Mouse (Mus musculus) lung, embryonic 14.5 days (tissue): ENCODE measurements at regions not wholly inside any gene's neighbourhood (a gene's known extent, or its start where the extent isn't known, plus 50 kb on each side); places are given as distances from the start of the nearest gene placed in this dataset.
A peak's percentile ranks its signal among the peaks of the same experiment; 100 is the strongest.

Experiments
- ATAC-seq: fragments of 200-750 bp; cut with Nextera tagmentation; 2 replicates; pipeline ENCODE4 v1.8.0; 2017; ENCODE audit warnings: mild to moderate bottlenecking, moderate TSS enrichment, moderate library complexity; ENCODE audit not compliant: insufficient read depth
- DNase-seq: peaks from one replicate; pipeline ENCODE4 v3.0.0-alpha.2; 2015
- H3K27ac ChIP-seq: fragments of 300-500 bp; sonication (generic); 2 replicates; pipeline ENCODE4 v1.5.1; 2014; ENCODE audit warnings: low read depth, mild to moderate bottlenecking, moderate library complexity
- H3K27me3 ChIP-seq: fragments of 300-500 bp; sonication (generic); 2 replicates; pipeline ENCODE4 v1.6.1; 2014; ENCODE audit warnings: low read length, control low read depth; ENCODE audit not compliant: insufficient read depth
- H3K36me3 ChIP-seq: fragments of 300-500 bp; sonication (generic); 2 replicates; pipeline ENCODE4 v1.6.1; 2014; ENCODE audit warnings: control low read depth; ENCODE audit not compliant: insufficient read depth
- H3K4me1 ChIP-seq: fragments of 300-500 bp; sonication (generic); 2 replicates; pipeline ENCODE4 v1.6.1; 2014; ENCODE audit warnings: antibody characterized with exemption, control low read depth; ENCODE audit not compliant: insufficient read depth
- H3K4me2 ChIP-seq: fragments of 300-500 bp; sonication (generic); 2 replicates; pipeline ENCODE4 v1.6.1; 2014; ENCODE audit warnings: mild to moderate bottlenecking
- H3K4me3 ChIP-seq: fragments of 300-500 bp; sonication (generic); 2 replicates; pipeline ENCODE4 v1.5.1; 2014; ENCODE audit warnings: low read depth, low read length
- H3K9ac ChIP-seq: fragments of 300-500 bp; sonication (generic); 2 replicates; pipeline ENCODE4 v1.6.1; 2014
- H3K9me3 ChIP-seq: fragments of 300-500 bp; sonication (generic); 2 replicates; pipeline ENCODE4 v1.6.1; 2016; ENCODE audit warnings: low read depth, low read length, control low read depth
- CTCF ChIP-seq: IDR thresholded peaks from 2 replicates; pipeline ENCODE4 v1.5.1; 2016; ENCODE audit warnings: antibody characterized with exemption, low read depth
- WGBS: fragments of 180-500 bp; shearing (Covaris S2); extraction: QIAGEN DNeasy Blood & Tissue Kit; methylation state at CpG from one replicate; pipeline ENCODE4 v1.1.7; 2014; 5-methylcytosine and 5-hydroxymethylcytosine counted together

- Histone ChIP-seq H3K4me2 (no peak overlapping the region), H3K4me3 (no peak overlapping the region), H3K9me3 (no peaks in the 10 kb centered on the region), H3K27ac (no peak overlapping the region), H3K27me3 (no peaks in the 10 kb centered on the region), H3K4me1 (no peaks in the 10 kb centered on the region), H3K36me3 (no peaks in the 10 kb centered on the region), H3K9ac (no peak overlapping the region)
- DNase-seq (peak; percentile 89), ATAC-seq (peak; percentile 56; the same call in 1 of the 2 replicates)
- TF ChIP-seq CTCF, result peak; percentile 85
- WGBS, result 2% methylated on average over 2 of the region's 2 CpGs
Measured at GRCm38 (mm10) chr1:95762244-95762643, 94.9 kb upstream of the St8sia4 start.

GRCm38 (mm10) chr1:95754071-95754915 is 86.9 kb upstream of the St8sia4 start:
- ATAC-seq, result no peak
- no peak for DNase-seq
- no peaks in the 10 kb centered on the region for H3K27me3 ChIP-seq
- H3K4me1 ChIP-seq, result no peaks in the 10 kb centered on the region
- H3K9me3 ChIP-seq, result no peaks in the 10 kb centered on the region
- no peaks in the 10 kb centered on the region for H3K36me3 ChIP-seq
- no peak for TF ChIP-seq CTCF
- no peak overlapping the region for H3K9ac ChIP-seq
- no peak overlapping the region for H3K4me2 ChIP-seq
- no peak overlapping the region for H3K27ac ChIP-seq
- no peak overlapping the region for H3K4me3 ChIP-seq
- 82% methylated on average over 8 of the region's 8 CpGs for WGBS

- Histone ChIP-seq H3K27me3 (no peaks in the 10 kb centered on the region), H3K4me1 (no peaks in the 10 kb centered on the region), H3K9ac (no peak overlapping the region), H3K27ac (no peak overlapping the region), H3K9me3 (no peaks in the 10 kb centered on the region), H3K4me3 (no peak overlapping the region), H3K36me3 (no peaks in the 10 kb centered on the region), H3K4me2 (no peak overlapping the region)
- no peak for ATAC-seq
- WGBS, result 91% methylated on average over 1 of the region's 1 CpGs
- no peak for TF ChIP-seq CTCF
- no peak for DNase-seq
Measured at GRCm38 (mm10) chr1:95753517-95753916, 86.1 kb upstream of the St8sia4 start.

- no peaks in the 10 kb centered on the region for H3K4me1 ChIP-seq
- no peaks in the 10 kb centered on the region for H3K36me3 ChIP-seq
- H3K4me2 ChIP-seq, result no peak overlapping the region
- H3K9me3 ChIP-seq, result no peaks in the 10 kb centered on the region
- DNase-seq (no peak), ATAC-seq (no peak)
- no peak overlapping the region for H3K9ac ChIP-seq
- no peak overlapping the region for H3K4me3 ChIP-seq
- 74% methylated on average over 1 of the region's 1 CpGs for WGBS
- no peak for TF ChIP-seq CTCF
- H3K27me3 ChIP-seq, result no peaks in the 10 kb centered on the region
- no peak overlapping the region for H3K27ac ChIP-seq
Measured at GRCm38 (mm10) chr1:95748940-95749339, 81.6 kb upstream of the St8sia4 start.

- no peak for ATAC-seq
- no peaks in the 10 kb centered on the region for H3K27me3 ChIP-seq
- H3K9me3 ChIP-seq, result no peaks in the 10 kb centered on the region
- 72% methylated on average over 2 of the region's 2 CpGs for WGBS
- no peak for DNase-seq
- H3K4me3 ChIP-seq, result no peak overlapping the region
- H3K27ac ChIP-seq, result no peak overlapping the region
- H3K4me1 ChIP-seq, result no peaks in the 10 kb centered on the region
- no peak for TF ChIP-seq CTCF
- H3K4me2 ChIP-seq, result no peak overlapping the region
- H3K36me3 ChIP-seq, result no peaks in the 10 kb centered on the region
- H3K9ac ChIP-seq, result no peak overlapping the region
Measured at GRCm38 (mm10) chr1:95747287-95747686, 79.9 kb upstream of the St8sia4 start.

GRCm38 (mm10) chr1:95744446-95744845 is 77.1 kb upstream of the St8sia4 start:
- no peak for ATAC-seq
- Histone ChIP-seq H3K9ac (no peak overlapping the region), H3K4me2 (no peak overlapping the region), H3K4me1 (no peaks in the 10 kb centered on the region), H3K36me3 (no peaks in the 10 kb centered on the region), H3K9me3 (no peaks in the 10 kb centered on the region), H3K4me3 (no peak overlapping the region), H3K27me3 (no peaks in the 10 kb centered on the region), H3K27ac (no peak overlapping the region)
- no peak for TF ChIP-seq CTCF
- WGBS, result 52% methylated on average over 2 of the region's 2 CpGs
- DNase-seq, result no peak

- Histone ChIP-seq H3K27me3 (no peaks in the 10 kb centered on the region), H3K27ac (no peak overlapping the region), H3K4me3 (no peak overlapping the region), H3K4me1 (no peaks in the 10 kb centered on the region), H3K9me3 (no peaks in the 10 kb centered on the region), H3K36me3 (no peaks in the 10 kb centered on the region), H3K9ac (no peak overlapping the region), H3K4me2 (no peak overlapping the region)
- TF ChIP-seq CTCF, result no peak
- 83% methylated on average over 2 of the region's 2 CpGs for WGBS
- ATAC-seq (no peak), DNase-seq (no peak)
Measured at GRCm38 (mm10) chr1:95743334-95743733, 76.0 kb upstream of the St8sia4 start.
